Mouse (Mus musculus) lung, postnatal 36 days (tissue): ENCODE measurements around the gene Psma6.
A peak's percentile ranks its signal among the peaks of the same experiment; 100 is the strongest.

Source experiments
- DNase-seq: peaks from one replicate; pipeline ENCODE4 v3.0.0; 2022; ENCODE audit warnings: mixed read lengths

Gene Psma6

GRCm38 (mm10) chr12:55440416-55440815 is 56.4 kb downstream of the Psma6 start:
- no peak for DNase-seq

GRCm38 (mm10) chr12:55442245-55442644 is 58.2 kb downstream of the Psma6 start:
- DNase-seq: no peak

- peak; percentile 94 for DNase-seq
Measured at GRCm38 (mm10) chr12:55442861-55443850, 59.1 kb downstream of the Psma6 start.

DNA sequence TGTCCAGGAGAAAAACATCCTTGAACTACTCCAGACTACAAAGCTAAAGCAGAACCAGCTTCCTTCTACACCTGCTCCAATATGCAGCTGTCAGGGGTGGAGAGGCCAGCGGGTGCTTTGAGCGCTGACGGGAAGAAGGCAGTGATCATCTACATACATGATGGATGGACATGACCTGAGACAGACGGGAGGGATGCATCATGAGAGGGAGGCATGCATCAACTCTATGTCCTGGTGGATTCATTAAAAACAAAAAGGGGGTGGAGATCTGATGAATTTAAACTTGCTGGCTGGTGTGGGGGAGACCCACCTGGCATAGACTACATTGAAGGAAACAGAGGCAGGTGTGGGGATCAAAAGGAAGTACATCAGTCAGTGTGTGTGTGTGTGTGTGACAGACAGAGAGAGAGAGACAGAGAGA is 60.0 kb downstream of the Psma6 start:
- DNase-seq: no peak

GRCm38 (mm10) chr12:55445583-55445982 is 61.6 kb downstream of the Psma6 start:
- DNase-seq: peak; percentile 32

- no peak for DNase-seq
Measured at GRCm38 (mm10) chr12:55446366-55446745, 62.3 kb downstream of the Psma6 start.

- peak; percentile 87 for DNase-seq
Measured at GRCm38 (mm10) chr12:55446746-55447395, 62.8 kb downstream of the Psma6 start.

DNA sequence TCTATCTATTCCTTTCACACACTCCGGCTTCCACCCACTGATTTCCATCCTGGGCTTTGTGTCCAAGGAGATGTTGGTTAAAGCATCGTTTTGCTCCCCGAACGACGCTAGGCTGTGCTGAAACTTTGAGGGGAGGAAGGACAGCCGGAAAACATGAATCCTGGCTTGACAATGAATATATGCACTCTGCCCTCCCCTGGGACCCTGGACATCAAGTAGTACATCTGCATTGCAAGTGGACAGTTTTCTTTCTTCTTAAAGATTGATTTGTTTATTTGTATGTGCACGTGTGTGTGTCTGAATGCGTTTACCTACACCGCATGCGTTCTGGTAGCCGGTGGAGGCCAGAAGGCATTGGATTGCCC is 63.4 kb downstream of the Psma6 start:
- no peak for DNase-seq

GRCm38 (mm10) chr12:55448457-55448856 is 64.4 kb downstream of the Psma6 start:
- DNase-seq: no peak

GRCm38 (mm10) chr12:55449048-55449447 is 65.0 kb downstream of the Psma6 start:
- no peak for DNase-seq

DNA sequence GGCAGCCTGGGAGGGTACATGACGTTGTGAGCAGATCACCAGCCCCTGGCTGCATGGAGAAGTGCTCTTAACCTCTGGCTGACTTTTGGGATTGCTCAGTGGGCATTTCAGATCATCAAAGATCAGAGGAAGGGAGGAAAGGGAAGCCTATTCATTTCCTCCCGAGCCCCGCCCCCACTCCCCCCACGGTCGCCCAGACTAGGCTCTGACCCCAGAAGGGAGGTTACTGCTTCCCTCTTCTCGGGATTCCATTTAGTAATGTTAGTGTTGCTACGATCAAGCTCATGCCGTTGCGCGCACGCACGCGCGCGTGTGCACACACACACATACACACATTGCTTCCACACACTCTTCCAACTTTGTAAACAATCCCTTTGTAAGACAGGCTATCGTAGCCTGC is 66.4 kb downstream of the Psma6 start:
- peak; percentile 71 for DNase-seq

- DNase-seq: no peak
Measured at GRCm38 (mm10) chr12:55452839-55453238, 68.8 kb downstream of the Psma6 start.

DNA sequence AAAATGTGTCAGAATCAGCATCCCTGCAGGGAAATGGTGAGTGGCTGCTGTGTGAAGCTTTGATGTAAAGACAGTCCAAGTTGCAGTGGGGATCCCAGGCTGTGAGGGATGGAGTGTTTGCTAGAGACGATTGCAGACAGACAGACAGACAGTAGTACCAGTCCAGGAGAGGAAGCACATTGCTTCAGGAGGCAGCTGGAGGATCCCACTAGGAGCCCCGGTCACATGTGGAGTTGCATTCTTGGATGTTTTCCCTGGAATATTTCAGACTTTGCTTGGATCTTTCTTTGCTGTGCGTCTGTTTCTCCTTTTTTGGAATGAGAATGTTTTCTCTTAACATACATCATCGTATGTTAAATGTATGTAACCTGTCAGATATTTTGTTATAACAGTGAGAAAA is 69.9 kb downstream of the Psma6 start:
- no peak for DNase-seq

- DNase-seq: no peak
Measured at GRCm38 (mm10) chr12:55455206-55455605, 71.2 kb downstream of the Psma6 start.

DNA sequence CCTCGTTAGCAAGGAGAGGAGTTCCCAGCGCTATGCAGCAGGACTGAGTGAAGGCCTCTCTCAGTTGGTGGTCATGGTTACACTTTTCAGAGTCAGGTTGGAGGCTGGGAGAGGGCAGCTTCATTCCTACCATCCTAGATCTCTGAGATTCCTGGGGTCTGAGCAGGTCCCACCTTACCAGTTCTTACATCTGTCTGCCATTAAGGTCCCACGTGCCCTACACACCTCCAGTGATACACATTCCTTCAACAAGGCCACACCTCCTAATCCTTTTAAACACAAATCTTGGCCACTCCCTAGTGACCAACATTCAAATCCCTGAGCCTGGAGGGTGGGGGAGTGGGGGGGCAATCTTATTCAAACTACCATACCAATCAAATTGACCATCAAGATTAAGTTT is 72.1 kb downstream of the Psma6 start:
- no peak for DNase-seq

- no peak for DNase-seq
Measured at GRCm38 (mm10) chr12:55456893-55457292, 72.9 kb downstream of the Psma6 start.

GRCm38 (mm10) chr12:55459739-55460138 is 75.7 kb downstream of the Psma6 start:
- DNase-seq: peak; percentile 69

DNA sequence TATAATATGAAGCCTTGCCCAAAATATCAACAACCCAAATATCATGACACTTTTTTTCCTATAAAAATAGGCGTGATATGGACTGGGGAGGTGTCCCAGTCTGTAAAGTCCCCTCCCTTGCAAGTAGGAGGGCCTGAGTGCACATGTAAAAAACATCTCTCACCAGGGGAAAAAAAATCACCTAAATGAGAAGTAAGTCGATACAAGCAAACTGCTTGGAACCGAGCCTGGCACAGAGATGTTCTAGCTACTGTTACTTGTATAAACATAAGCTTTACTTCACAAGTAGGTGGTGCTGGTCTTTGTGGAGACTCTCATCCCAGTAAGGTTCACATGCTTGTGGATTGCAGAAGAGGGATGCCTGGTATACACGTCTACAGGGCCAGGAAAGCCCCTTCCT is 76.9 kb downstream of the Psma6 start:
- DNase-seq: peak; percentile 43

DNA sequence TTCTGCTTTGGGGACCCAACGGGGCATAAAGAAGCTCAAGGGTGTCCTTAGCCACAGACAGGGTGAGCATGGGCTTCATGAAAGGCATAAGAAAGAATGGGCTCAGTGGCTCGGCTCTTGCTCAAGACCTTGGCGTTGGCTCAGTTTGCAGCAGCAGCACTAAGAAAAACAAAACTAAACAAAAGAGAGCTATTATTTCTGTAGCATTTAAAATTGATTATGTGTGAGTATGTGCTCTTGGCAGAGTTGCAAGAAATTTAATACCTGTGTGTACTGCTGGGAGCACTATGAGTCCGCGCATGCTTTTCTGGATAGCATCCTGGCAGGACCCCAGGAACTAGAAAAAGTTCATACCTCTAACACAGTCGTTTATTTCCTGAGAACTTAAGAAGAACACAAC is 77.7 kb downstream of the Psma6 start:
- DNase-seq: peak; percentile 60

DNA sequence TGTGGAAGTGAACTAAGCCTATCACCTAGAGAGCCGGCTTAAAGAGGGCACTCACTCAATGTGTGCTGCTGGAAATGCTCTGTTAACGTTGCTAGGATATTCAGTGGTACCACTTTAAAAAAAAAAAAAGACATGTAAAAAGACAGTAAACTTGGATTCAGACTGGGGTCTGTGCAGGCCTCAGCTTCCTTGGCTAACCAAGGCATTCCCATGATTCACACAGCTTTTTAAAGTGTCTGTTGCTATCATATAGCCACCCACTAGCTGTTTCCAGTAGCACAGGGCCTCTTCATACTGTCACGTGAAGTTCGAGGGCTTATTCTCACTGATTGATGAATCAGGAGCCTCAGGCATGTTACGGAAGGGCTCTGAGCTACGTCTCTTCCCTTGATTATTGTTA is 78.4 kb downstream of the Psma6 start:
- peak; percentile 35 for DNase-seq

- no peak for DNase-seq
Measured at GRCm38 (mm10) chr12:55463087-55463486, 79.1 kb downstream of the Psma6 start.

DNA sequence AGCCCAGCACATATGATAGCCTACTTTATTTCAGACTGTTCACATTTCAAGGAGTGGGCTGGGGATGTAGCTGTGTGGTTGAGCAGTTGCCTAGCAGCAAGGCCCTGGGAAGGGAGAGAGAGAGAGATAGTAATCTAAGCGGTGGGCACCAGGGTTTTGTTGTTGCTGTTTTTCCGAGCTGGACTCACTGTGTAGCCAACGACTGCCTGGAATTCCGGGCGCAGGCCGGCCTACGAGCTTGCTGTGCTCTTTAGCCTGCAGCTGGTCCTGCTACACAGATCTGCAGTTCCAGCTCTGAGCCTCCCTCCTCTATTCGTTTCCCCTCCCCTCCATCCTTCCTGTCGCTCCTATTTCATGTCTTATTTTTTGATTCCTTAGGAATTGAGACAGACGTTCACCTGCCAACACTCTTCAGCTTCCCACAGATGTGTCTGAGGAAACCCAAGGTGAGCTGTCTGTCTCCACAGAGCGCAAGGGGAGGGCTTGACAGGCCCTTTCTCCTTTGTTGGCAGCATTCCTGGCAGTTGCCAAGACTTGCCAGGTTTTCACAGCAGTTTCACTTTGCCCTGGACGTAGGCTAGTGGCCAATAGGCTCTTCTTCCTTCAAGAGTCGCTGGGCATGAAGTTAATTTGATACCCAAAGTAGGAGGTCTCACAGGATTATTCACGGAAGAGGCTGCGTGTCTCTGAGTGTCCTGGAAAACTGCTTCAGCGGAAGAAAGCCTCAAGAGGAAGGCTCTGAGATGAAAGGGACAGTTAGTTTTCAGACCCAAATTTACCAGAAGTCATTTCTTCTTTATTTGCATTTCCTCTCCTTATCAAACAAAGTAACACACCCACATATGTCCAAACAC is 80.2 kb downstream of the Psma6 start:
- DNase-seq: peak; percentile 85

- DNase-seq: peak; percentile 75
Measured at GRCm38 (mm10) chr12:55464846-55465361, 80.9 kb downstream of the Psma6 start.
